Mouse (Mus musculus): ENCODE measurements around the gene I0C0044D17Rik. TPM values are rescaled to one million over a fixed set of nuclear protein-coding genes. Genes with fewer than 3 reads are reported as not detected.
"Not testable (repeated sequence)": the region's sequence is repeated elsewhere in the genome, so short reads cannot be mapped to it uniquely, and the experiment has no call there.

Gene I0C0044D17Rik
- total RNA-seq (2021) = not detected
- long read RNA-seq, experiment 1 = 0 reads
- long read RNA-seq, experiment 2 = 0 reads

GRCm38 (mm10) chr4:98823740-98824139 is at the start of gene I0C0044D17Rik:
I0C0044D17Rik (minus strand) TSS chr4:98823840.
- H3K4me3 ChIP-seq; H3K27ac ChIP-seq; intact Hi-C loops (cut with DNase I); DNase-seq: not testable (repeated sequence)

- DNase-seq = no peak
- TF ChIP-seq CTCF (IDR thresholded peaks at IDR 0.05) = no peak
- intact Hi-C loops (cut with DNase I) = no loop called here
- no peak overlapping the region for H3K4me3 ChIP-seq
- no peak overlapping the region for H3K27ac ChIP-seq
Measured at GRCm38 (mm10) chr4:98865386-98866237, 42.0 kb upstream of the I0C0044D17Rik start.

- H3K4me3 ChIP-seq = no peak overlapping the region
- intact Hi-C loops (cut with DNase I) = no loop called here
- no peak overlapping the region for H3K27ac ChIP-seq
- no peak for DNase-seq
- no peak for TF ChIP-seq CTCF (IDR thresholded peaks at IDR 0.05)
Measured at GRCm38 (mm10) chr4:98864546-98864945, 40.9 kb upstream of the I0C0044D17Rik start.

GRCm38 (mm10) chr4:98864094-98864493 is 40.5 kb upstream of the I0C0044D17Rik start:
- TF ChIP-seq CTCF (IDR thresholded peaks at IDR 0.05) = no peak

GRCm38 (mm10) chr4:98863451-98863850 is 39.8 kb upstream of the I0C0044D17Rik start:
- Histone ChIP-seq H3K27ac (no peak overlapping the region), H3K4me3 (no peak overlapping the region)
- intact Hi-C loops (cut with DNase I) = no loop called here
- TF ChIP-seq CTCF (IDR thresholded peaks at IDR 0.05) = no peak
- no peak for DNase-seq

More at GRCm38 (mm10) chr4:98864094-98864493, 40.5 kb upstream of the I0C0044D17Rik start:
- H3K4me3 ChIP-seq = no peak overlapping the region
- intact Hi-C loops (cut with DNase I) = no loop called here
- no peak for DNase-seq
- H3K27ac ChIP-seq = no peak overlapping the region

- Histone ChIP-seq H3K4me3 (no peak overlapping the region), H3K27ac (no peak overlapping the region)
- no peak for TF ChIP-seq CTCF (IDR thresholded peaks at IDR 0.05)
- intact Hi-C loops (cut with DNase I) = no loop called here
- no peak for DNase-seq
Measured at GRCm38 (mm10) chr4:98858151-98858855, 34.7 kb upstream of the I0C0044D17Rik start.

- intact Hi-C loops (cut with DNase I) = no loop called here
Measured at GRCm38 (mm10) chr4:98857037-98857648, 33.5 kb upstream of the I0C0044D17Rik start.

GRCm38 (mm10) chr4:98853926-98854325 is 30.3 kb upstream of the I0C0044D17Rik start:
- TF ChIP-seq CTCF (IDR thresholded peaks at IDR 0.05) = no peak
- DNase-seq = no peak
- Histone ChIP-seq H3K27ac (no peak overlapping the region), H3K4me3 (no peak overlapping the region)
- intact Hi-C loops (cut with DNase I) = no loop called here

More at GRCm38 (mm10) chr4:98857037-98857648, 33.5 kb upstream of the I0C0044D17Rik start:
- peak overlapping the region; percentile 28; the same call in 1 of the 2 replicates for H3K27ac ChIP-seq
- no peak for TF ChIP-seq CTCF (IDR thresholded peaks at IDR 0.05)
- H3K4me3 ChIP-seq = no peak overlapping the region
- DNase-seq = peak; percentile 41

- DNase-seq; intact Hi-C loops (cut with DNase I); H3K27ac ChIP-seq; H3K4me3 ChIP-seq: not testable (repeated sequence)
Measured at GRCm38 (mm10) chr4:98850485-98850884, 26.8 kb upstream of the I0C0044D17Rik start.

- intact Hi-C loops (cut with DNase I) = no loop called here
- H3K4me3 ChIP-seq = no peak overlapping the region
- no peak for DNase-seq
- H3K27ac ChIP-seq = no peak overlapping the region
- TF ChIP-seq CTCF (IDR thresholded peaks at IDR 0.05) = no peak
Measured at GRCm38 (mm10) chr4:98847120-98847885, 23.7 kb upstream of the I0C0044D17Rik start.

- DNase-seq = no peak
- no peak overlapping the region for H3K27ac ChIP-seq
- TF ChIP-seq CTCF (IDR thresholded peaks at IDR 0.05) = no peak
- H3K4me3 ChIP-seq = no peak overlapping the region
- intact Hi-C loops (cut with DNase I) = no loop called here
Measured at GRCm38 (mm10) chr4:98846396-98846795, 22.8 kb upstream of the I0C0044D17Rik start.

GRCm38 (mm10) chr4:98845687-98846125 is 22.1 kb upstream of the I0C0044D17Rik start:
- H3K4me3 ChIP-seq = no peak overlapping the region
- intact Hi-C loops (cut with DNase I) = no loop called here
- H3K27ac ChIP-seq = no peak overlapping the region
- no peak for TF ChIP-seq CTCF (IDR thresholded peaks at IDR 0.05)
- no peak for DNase-seq

Measured in gastrocnemius, adult 2 months (tissue).